Mouse (Mus musculus) thymus, adult 2 months (tissue): ENCODE results near the gene Ntm. TPM values are rescaled to one million over a fixed set of nuclear protein-coding genes. Genes with fewer than 3 reads are reported as not detected.

Experiments used
- DNase-seq: peaks from one replicate; pipeline ENCODE4 v3.0.0; 2021
- H3K27ac ChIP-seq: fragments of 200-500 bp; 2 replicates; pipeline ENCODE4 v1.5.1; 2012; ENCODE audit warnings: low read length, control low read depth; ENCODE audit not compliant: control insufficient read depth, insufficient read depth
- H3K27me3 ChIP-seq: fragments of 200-500 bp; 2 replicates; pipeline ENCODE4 v1.6.1; 2012; ENCODE audit warnings: mild to moderate bottlenecking, low read length, moderate library complexity, mixed read lengths; ENCODE audit not compliant: control insufficient read depth, insufficient read depth
- H3K36me3 ChIP-seq: fragments of 200-500 bp; 2 replicates; pipeline ENCODE4 v1.6.1; 2012; ENCODE audit warnings: mild to moderate bottlenecking, low read length, moderate library complexity; ENCODE audit not compliant: control insufficient read depth, insufficient read depth
- H3K4me1 ChIP-seq: fragments of 200-500 bp; replicated peaks from 2 replicates; pipeline ENCODE4 v1.6.1; 2012; ENCODE audit warnings: low read length; ENCODE audit not compliant: control insufficient read depth, insufficient read depth
- H3K4me3 ChIP-seq: fragments of 200-500 bp; 2 replicates; pipeline ENCODE4 v1.5.1; 2012; ENCODE audit warnings: mild to moderate bottlenecking, low read length, control low read depth, moderate library complexity; ENCODE audit not compliant: control insufficient read depth, insufficient read depth
- CTCF ChIP-seq: fragments of 200-500 bp; IDR thresholded peaks from 2 replicates; pipeline ENCODE4 v1.5.1; 2012; ENCODE audit warnings: mild to moderate bottlenecking, control low read depth, low read length, moderate library complexity, borderline replicate concordance; ENCODE audit not compliant: control insufficient read depth, poor library complexity, insufficient read depth; ENCODE audit errors: extremely low read depth
- POLR2A ChIP-seq: fragments of 200-500 bp; IDR thresholded peaks from 2 replicates; pipeline ENCODE4 v1.6.1; 2012; ENCODE audit warnings: mild to moderate bottlenecking, low read length, control low read depth, moderate library complexity; ENCODE audit not compliant: control insufficient read depth, poor library complexity, insufficient read depth; ENCODE audit errors: extremely low read depth
- WGBS: fragments of 180-500 bp; shearing (Covaris S2); methylation state at CpG from one replicate; pipeline ENCODE4 v1.1.7; 2018; 5-methylcytosine and 5-hydroxymethylcytosine counted together
- polyA plus RNA-seq: library from polyadenylated mRNA; depleted of rRNA; stranded (reverse); fragments of >200 nt; gene quantifications from 2 replicates; pipeline ENCODE4 v1.2.3, GENCODE M21; 2012

Gene Ntm
- polyA plus RNA-seq, 1 experiment: 0.19 TPM

DNA sequence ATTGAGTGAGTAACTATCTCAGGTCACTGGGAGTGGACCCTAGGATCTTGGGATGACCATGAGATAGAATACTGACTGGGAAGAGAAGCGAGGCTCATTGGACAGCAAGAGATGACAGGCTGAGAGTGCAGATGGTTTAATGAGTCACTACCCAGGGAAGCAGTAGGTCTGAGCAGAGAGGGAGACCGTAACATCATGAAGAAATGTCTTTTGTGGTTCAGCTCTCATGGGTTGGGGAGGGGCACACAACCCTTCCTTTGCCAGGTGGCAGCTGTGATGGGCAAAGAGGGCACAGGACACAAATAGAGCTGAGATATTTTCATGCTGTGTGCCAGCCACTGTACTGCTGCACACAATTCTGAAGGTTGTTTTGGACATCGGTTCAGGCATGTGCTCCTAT, 724.0 kb downstream of the Ntm start:
- Histone ChIP-seq H3K27ac (no peak overlapping the region), H3K27me3 (no peaks in the 10 kb centered on the region), H3K4me3 (no peak overlapping the region), H3K4me1 (no peaks in the 10 kb centered on the region), H3K36me3 (no peaks in the 10 kb centered on the region)
- TF ChIP-seq POLR2A (no peak), CTCF (no peak)
- 84% methylated on average over 3 of the region's 3 CpGs for WGBS
- no peak for DNase-seq

DNA sequence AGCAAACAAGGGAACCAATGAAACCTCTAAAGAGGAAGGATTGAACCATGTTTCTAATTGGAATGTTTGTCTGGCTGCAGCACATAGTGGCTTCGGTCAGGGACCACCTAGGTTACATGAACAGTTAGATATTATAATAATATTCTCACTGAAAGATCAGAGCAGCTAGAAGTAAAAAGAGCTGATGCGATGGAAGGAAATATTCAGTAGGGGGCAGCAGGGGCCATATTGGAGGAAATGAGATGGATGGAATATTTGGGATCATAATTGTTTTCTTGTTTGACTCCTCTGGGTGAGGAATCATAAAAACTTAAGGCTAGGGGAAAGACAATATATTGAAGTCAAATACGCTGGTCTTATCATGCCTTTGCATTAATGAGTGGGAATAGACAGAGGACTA, 726.2 kb downstream of the Ntm start:
- Histone ChIP-seq H3K36me3 (no peaks in the 10 kb centered on the region), H3K4me3 (no peak overlapping the region), H3K27me3 (no peaks in the 10 kb centered on the region), H3K27ac (no peak overlapping the region), H3K4me1 (no peaks in the 10 kb centered on the region)
- TF ChIP-seq POLR2A (no peak), CTCF (no peak)
- 92% methylated on average over 3 of the region's 3 CpGs for WGBS
- DNase-seq: no peak

DNA sequence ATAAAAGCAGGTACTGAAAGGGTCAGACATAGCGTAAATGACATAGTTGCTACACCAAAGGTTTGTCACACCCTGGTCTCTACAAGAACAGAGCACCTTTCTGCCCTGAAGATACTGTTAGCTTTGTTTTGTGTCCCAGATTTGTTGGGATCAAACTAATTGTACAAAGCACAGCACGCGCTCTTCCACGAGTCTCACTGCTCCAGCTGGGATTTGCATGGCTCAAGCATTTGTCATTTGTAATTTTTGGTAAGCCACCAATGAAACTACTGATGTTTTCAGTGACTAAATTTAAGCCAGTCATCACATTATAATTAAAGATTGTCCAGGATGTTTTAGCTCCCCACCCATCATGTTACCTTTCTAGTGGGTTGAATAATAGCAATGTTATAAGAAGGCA, 735.2 kb downstream of the Ntm start:
- Histone ChIP-seq H3K4me1 (no peaks in the 10 kb centered on the region), H3K4me3 (no peak overlapping the region), H3K27me3 (no peaks in the 10 kb centered on the region), H3K36me3 (no peaks in the 10 kb centered on the region), H3K27ac (no peak overlapping the region)
- 94% methylated on average over 4 of the region's 4 CpGs for WGBS
- no peak for DNase-seq
- no peak for TF ChIP-seq CTCF
- TF ChIP-seq POLR2A: no peak

DNA sequence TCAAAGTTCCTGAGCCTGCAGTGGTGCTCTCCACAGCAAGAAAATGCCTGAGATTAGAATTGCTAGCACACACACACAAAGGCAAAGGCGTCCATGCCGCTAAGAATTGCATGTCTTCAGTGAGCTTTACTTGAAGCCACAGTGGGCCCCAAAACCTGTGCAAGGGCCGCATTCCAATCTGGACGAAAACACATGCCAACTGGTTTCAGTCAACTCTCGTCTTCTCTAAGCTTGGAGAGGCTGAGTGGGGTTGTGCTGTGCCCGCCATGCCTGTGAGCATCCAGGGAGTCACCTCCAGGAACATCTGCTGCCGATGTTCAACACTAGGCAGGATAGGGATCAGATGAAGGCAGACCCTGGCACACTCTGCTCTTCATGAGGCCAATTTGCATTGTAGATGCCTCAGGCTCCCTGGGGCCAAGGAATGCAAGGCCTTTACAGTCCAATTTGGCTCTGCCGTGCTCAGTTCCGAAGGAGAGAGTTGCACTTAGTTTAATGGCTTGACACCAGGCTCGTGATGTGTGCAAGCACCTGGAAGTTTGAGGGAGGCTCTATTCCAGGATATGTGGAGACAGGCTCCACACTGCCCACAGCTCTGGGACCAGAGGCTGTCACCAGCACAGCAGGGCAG, 739.9 kb downstream of the Ntm start:
- no peak overlapping the region for H3K27ac ChIP-seq
- WGBS: 73% methylated on average over 10 of the region's 10 CpGs
- no peak for DNase-seq
- TF ChIP-seq POLR2A (no peak), CTCF (no peak)
- H3K36me3 ChIP-seq: no peaks in the 10 kb centered on the region
- H3K4me3 ChIP-seq: no peak overlapping the region
- no peaks in the 10 kb centered on the region for H3K4me1 ChIP-seq
- no peaks in the 10 kb centered on the region for H3K27me3 ChIP-seq

DNA sequence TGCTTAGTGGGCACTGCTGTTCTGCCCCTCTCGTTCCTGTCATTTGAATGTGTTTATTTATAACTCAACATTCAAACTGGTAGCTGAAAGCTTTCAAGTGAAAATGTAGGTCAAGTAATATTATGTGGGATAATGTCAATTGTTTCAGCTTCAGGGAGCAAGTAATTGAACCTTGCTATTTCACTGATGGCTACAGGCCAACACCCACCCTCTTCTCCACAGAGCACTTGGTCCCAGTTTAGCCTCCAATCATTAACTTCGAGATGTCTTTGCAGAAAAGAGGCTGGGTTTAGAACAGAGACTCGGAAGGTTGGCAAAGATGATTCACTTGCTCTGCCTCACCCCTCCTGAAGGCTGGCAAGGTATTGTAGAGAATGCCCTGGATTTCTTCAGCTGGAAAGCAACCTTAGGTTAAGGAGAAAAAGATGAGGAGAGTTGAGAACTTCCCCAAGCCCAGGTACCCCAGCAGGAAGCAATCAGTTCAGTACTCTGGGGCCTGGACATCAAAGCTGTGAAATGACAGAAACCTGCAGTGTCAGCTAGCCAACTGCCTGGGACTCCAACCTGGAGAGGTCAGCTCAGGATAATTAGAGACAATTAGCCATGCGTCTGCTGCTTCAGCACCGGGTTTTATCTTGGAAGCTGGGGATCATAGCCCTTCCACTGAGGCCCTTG, 741.9 kb downstream of the Ntm start:
- WGBS: 39% methylated on average over 5 of the region's 5 CpGs
- TF ChIP-seq CTCF: no peak
- no peak for TF ChIP-seq POLR2A
- no peak overlapping the region for H3K27ac ChIP-seq

DNA sequence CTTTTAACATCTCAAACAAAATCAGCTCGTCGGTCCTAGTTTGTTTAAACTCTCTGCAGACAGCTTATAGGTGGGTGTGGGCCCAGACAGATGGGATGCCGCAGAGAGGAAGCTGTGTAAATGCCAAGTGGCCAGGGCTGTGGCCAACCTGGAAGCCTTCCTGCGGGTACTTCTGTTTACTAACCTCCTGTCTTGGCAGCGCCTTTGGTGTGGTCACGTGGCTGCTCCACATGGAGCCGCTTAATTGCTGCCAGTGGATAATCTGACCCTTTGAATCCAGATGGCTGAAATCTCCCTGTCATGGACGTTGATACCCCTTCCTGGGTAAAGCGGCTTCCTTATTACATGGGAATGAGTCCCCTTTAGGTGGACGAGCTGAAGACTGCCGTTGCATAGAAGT, 742.4 kb downstream of the Ntm start:
- no peak overlapping the region for H3K27ac ChIP-seq
- DNase-seq: no peak

More for the DNA sequence above, 741.9 kb downstream of the Ntm start:
- no peaks in the 10 kb centered on the region for H3K4me1 ChIP-seq
- no peaks in the 10 kb centered on the region for H3K36me3 ChIP-seq
- no peaks in the 10 kb centered on the region for H3K27me3 ChIP-seq
- no peak for DNase-seq
- H3K4me3 ChIP-seq: no peak overlapping the region

More for the DNA sequence above, 742.4 kb downstream of the Ntm start:
- Histone ChIP-seq H3K27me3 (no peaks in the 10 kb centered on the region), H3K4me3 (no peak overlapping the region), H3K36me3 (no peaks in the 10 kb centered on the region), H3K4me1 (no peaks in the 10 kb centered on the region)
- TF ChIP-seq CTCF: no peak
- no peak for TF ChIP-seq POLR2A
- WGBS: 47% methylated on average over 11 of the region's 11 CpGs
